Mouse (Mus musculus): ENCODE data around the gene Cdkal1.

GRCm38 (mm10) chr13:29203856-29204255 is 651.6 kb downstream of the Cdkal1 start:
- TF ChIP-seq GATA1 (IDR thresholded peaks at IDR 0.05; ENCODE audit: borderline replicate concordance, low read length) (no peak), FLI1 (IDR thresholded peaks at IDR 0.05; ENCODE audit: low read length) (no peak)

Data from megakaryocyte, embryonic 14.5 days (primary cell).